Mouse (Mus musculus): Measurements from ENCODE around the gene Gm20532. TPM values are rescaled to one million over a fixed set of nuclear protein-coding genes. Genes with fewer than 3 reads are reported as not detected.

The Gm20532 gene
- polyA plus RNA-seq (2012; rRNA removed) = not detected in 2 replicates

GRCm38 (mm10) chr2:26586294-26587043, at the start of gene Gm20532:
Gene Gm20532 (plus strand): TSS chr2:26586639.

DNA sequence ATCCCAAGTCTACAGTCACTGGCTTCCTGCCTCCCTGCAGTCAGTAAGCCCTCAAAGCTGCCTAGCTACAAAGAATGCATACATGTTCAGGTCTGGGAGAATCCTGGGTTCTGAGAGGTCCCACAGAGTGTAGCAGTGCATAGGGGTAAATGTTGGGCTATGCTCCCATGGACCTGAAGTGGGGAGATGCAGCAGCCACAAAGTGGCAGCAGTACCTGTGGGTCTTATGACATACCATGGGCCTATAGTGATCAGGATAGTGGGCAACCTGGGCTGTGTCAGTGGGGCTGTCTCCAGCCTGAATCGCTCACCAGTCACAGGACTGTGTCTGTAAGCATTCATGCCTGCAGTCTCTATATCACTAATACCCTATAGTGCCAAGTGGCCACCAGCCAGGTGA, 6.7 kb upstream of the Gm20532 start, which contains the start of gene Egfl7:
Egfl7 (plus strand) TSS at position 301 of the 400 bp plus-strand sequence.

GRCm38 (mm10) chr2:26603720-26604671, 17.6 kb downstream of the Gm20532 start, which contains the start of gene Agpat2:
Gene Agpat2 (minus strand): TSS chr2:26604417.

DNA sequence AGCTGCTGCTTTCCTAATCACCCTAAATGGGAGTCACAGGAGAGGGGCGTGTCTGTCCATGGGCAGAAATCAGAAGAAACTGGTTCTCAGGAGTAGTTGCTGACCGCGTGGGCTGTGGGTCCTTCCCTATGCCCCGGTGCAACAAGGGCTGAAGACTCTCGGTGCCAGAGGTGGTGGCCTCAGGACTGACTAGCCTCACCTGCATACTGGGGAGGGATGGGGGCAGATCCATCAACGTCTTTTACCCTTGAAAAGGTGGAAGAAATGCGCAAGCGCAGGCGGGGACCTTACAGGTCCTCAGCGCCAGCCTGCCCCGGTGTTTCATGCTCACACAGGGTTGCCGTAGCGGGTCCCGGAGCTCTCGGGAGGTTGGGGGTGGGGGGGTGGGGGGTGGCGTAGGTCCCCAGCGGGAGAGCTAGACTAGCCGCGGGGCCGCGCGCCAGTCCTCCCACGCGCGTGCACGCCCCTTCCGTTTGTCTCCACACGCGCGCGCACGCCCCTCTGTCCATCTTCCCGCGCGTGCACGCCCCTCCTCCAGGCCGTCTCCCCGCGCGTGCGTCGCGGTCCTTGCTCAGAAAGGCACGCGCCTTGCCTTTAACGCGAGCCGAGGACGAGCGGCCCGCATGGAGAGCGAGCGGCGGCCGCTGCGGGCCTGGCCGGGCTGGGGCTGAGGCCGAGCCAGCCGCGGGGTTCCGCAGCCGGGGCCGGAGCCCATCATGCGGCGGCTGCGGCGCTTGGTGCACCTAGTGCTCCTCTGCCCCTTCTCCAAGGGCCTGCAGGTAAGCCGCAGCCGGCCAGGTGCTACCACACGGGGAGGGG, 41.7 kb downstream of the Gm20532 start, which contains the start of gene Fam69b:
Fam69b (plus strand) TSS at position 537 of the 819 bp plus-strand sequence.

DNA sequence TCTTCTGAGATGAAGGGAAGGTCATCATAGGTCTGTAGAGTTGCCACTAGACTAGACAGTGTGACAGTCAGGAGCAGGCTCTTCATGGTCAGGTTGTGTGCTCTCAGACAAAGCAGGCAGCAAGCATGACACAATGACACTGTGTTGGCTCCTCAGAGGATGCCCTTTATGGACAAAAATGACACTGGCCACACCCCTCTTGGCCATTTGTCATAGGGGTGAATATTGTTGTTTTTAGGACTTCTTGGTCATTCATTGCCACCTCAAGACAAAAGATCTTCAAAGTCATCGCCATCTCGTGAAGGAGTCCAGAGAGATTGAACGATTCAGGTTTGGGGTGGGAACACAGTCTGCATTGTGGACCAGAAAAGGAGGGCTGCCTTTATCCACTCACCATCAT, 84.7 kb downstream of the Gm20532 start, which contains the start of gene Lcn4:
Lcn4 (minus strand) TSS at position 101 of the 400 bp plus-strand sequence.

Other genes starting within 250 kb of the Gm20532 start
- 26.7 and 27.7 TPM in 2 replicates for gene Dnlz, start 234.5 kb upstream of the Gm20532 start, polyA plus RNA-seq (2012; rRNA removed)
- gene Card9, start 225.7 kb upstream of the Gm20532 start, polyA plus RNA-seq (2012; rRNA removed) = 4.7 and 8.1 TPM in 2 replicates
- 57.2 and 62.3 TPM in 2 replicates for gene Snapc4, start 206.0 kb upstream of the Gm20532 start, polyA plus RNA-seq (2012; rRNA removed)
- 106 and 111 TPM in 2 replicates for gene Entr1, start 197.3 kb upstream of the Gm20532 start, polyA plus RNA-seq (2012; rRNA removed)
- gene Pmpca, start 197.3 kb upstream of the Gm20532 start, polyA plus RNA-seq (2012; rRNA removed) = 36.9 and 47.6 TPM in 2 replicates
- gene Inpp5e, start 177.4 kb upstream of the Gm20532 start, polyA plus RNA-seq (2012; rRNA removed) = 38.9 and 47.6 TPM in 2 replicates
- gene Sec16a, start 141.4 kb upstream of the Gm20532 start, polyA plus RNA-seq (2012; rRNA removed) = 94.3 and 145 TPM in 2 replicates
- 44.5 and 55.4 TPM in 2 replicates for gene Notch1, start 70.0 kb upstream of the Gm20532 start, polyA plus RNA-seq (2012; rRNA removed)
- gene Egfl7, start 6.6 kb upstream of the Gm20532 start, polyA plus RNA-seq (2012; rRNA removed) = 317 and 395 TPM in 2 replicates
- 145 and 170 TPM in 2 replicates for gene Agpat2, start 17.8 kb downstream of the Gm20532 start, polyA plus RNA-seq (2012; rRNA removed)
- gene Fam69b, start 41.8 kb downstream of the Gm20532 start, polyA plus RNA-seq (2012; rRNA removed) = 35.0 and 40.4 TPM in 2 replicates
- gene Lcn4, start 84.6 kb downstream of the Gm20532 start, polyA plus RNA-seq (2012; rRNA removed) = not detected in 2 replicates